Mouse (Mus musculus): ENCODE measurements around the gene Cog6. TPM values are rescaled to one million over a fixed set of nuclear protein-coding genes. Genes with fewer than 3 reads are reported as not detected.

Gene Cog6
- polyA plus RNA-seq, 1 experiment from 2014 or later, result 23.6 TPM

- Histone ChIP-seq H3K9me3 (ENCODE audit: control insufficient read depth) (no peaks in the 10 kb centered on the region), H3K9ac (ENCODE audit: low read depth, low read length) (no peak overlapping the region), H3K27ac (ENCODE audit: low read depth, low read length) (no peak overlapping the region), H3K36me3 (ENCODE audit: control insufficient read depth, insufficient read depth) (no peaks in the 10 kb centered on the region), H3K4me1 (replicated peaks; ENCODE audit: control insufficient read depth, insufficient read depth, low read length) (no peaks in the 10 kb centered on the region), H3K27me3 (replicated peaks; ENCODE audit: control insufficient read depth, insufficient read depth, low read length) (no peaks in the 10 kb centered on the region), H3K4me2 (replicated peaks; ENCODE audit: low read depth) (no peak overlapping the region), H3K4me3 (ENCODE audit: low read depth, low read length) (no peak overlapping the region)
- TF ChIP-seq CTCF (IDR thresholded peaks at IDR 0.05; ENCODE audit: low read depth), result 0 out of 2 replicates have a peak, but pooled peaks have one; percentile 25
- ATAC-seq, result no peak
- 74% methylated on average over 3 of the region's 3 CpGs for WGBS
Observed at GRCm38 (mm10) chr3:52961661-52962060, 55.4 kb downstream of the Cog6 start.

GRCm38 (mm10) chr3:52960951-52961350 lies 56.1 kb downstream of the Cog6 start:
- H3K27ac ChIP-seq (ENCODE audit: low read depth, low read length), result no peak overlapping the region
- no peak overlapping the region for H3K4me2 ChIP-seq (replicated peaks; ENCODE audit: low read depth)
- no peaks in the 10 kb centered on the region for H3K27me3 ChIP-seq (replicated peaks; ENCODE audit: control insufficient read depth, insufficient read depth, low read length)
- H3K36me3 ChIP-seq (ENCODE audit: control insufficient read depth, insufficient read depth), result no peaks in the 10 kb centered on the region
- no peaks in the 10 kb centered on the region for H3K4me1 ChIP-seq (replicated peaks; ENCODE audit: control insufficient read depth, insufficient read depth, low read length)
- WGBS, result 95% methylated on average over 13 of the region's 13 CpGs
- no peak overlapping the region for H3K9ac ChIP-seq (ENCODE audit: low read depth, low read length)
- no peaks in the 10 kb centered on the region for H3K9me3 ChIP-seq (ENCODE audit: control insufficient read depth)
- H3K4me3 ChIP-seq (ENCODE audit: low read depth, low read length), result no peak overlapping the region
- no peak for ATAC-seq
- TF ChIP-seq CTCF (IDR thresholded peaks at IDR 0.05; ENCODE audit: low read depth), result no peak

DNA sequence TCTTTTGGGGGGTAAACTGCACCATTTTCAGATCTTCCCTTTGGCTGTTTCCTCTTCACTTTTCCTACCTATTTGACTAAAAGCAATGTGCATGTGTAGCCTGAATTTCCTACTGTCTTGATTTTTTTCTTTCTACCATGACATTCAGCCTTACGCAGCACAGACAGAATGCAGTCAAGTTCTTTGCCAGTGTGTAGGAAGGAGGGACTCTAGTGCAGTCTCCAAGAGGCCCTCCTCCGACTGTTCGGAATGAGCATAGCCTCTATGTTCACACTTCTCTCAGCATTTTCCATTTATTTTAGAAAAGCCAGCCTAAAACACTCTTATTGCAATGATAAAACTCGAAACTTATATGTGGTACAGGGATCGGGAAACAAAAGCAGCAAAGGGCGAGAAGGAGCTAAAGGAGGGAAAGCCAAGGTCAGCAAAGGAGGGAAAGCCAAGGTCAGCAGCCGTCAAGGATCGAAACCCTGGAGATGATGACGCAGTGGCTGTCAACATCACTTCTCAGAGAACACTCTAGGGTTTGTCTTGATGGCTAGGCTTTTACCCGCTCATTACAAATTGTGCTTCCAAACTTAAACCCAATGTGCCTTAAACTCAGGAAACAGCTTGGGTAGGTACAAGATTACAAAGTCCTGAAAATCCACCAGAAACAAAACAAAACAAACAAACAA lies 58.5 kb downstream of the Cog6 start:
- no peaks in the 10 kb centered on the region for H3K4me1 ChIP-seq (replicated peaks; ENCODE audit: control insufficient read depth, insufficient read depth, low read length)
- H3K36me3 ChIP-seq (ENCODE audit: control insufficient read depth, insufficient read depth), result no peaks in the 10 kb centered on the region
- no peak overlapping the region for H3K4me2 ChIP-seq (replicated peaks; ENCODE audit: low read depth)
- no peak overlapping the region for H3K9ac ChIP-seq (ENCODE audit: low read depth, low read length)
- TF ChIP-seq CTCF (IDR thresholded peaks at IDR 0.05; ENCODE audit: low read depth), result no peak
- no peak overlapping the region for H3K4me3 ChIP-seq (ENCODE audit: low read depth, low read length)
- H3K27ac ChIP-seq (ENCODE audit: low read depth, low read length), result no peak overlapping the region
- 90% methylated on average over 10 of the region's 10 CpGs for WGBS
- no peak for ATAC-seq
- H3K27me3 ChIP-seq (replicated peaks; ENCODE audit: control insufficient read depth, insufficient read depth, low read length), result no peaks in the 10 kb centered on the region
- H3K9me3 ChIP-seq (ENCODE audit: control insufficient read depth), result no peaks in the 10 kb centered on the region

GRCm38 (mm10) chr3:52957861-52958260 lies 59.2 kb downstream of the Cog6 start:
- no peak for ATAC-seq
- Histone ChIP-seq H3K9me3 (ENCODE audit: control insufficient read depth) (no peaks in the 10 kb centered on the region), H3K27me3 (replicated peaks; ENCODE audit: control insufficient read depth, insufficient read depth, low read length) (no peaks in the 10 kb centered on the region), H3K27ac (ENCODE audit: low read depth, low read length) (no peak overlapping the region), H3K36me3 (ENCODE audit: control insufficient read depth, insufficient read depth) (no peaks in the 10 kb centered on the region), H3K9ac (ENCODE audit: low read depth, low read length) (no peak overlapping the region), H3K4me1 (replicated peaks; ENCODE audit: control insufficient read depth, insufficient read depth, low read length) (no peaks in the 10 kb centered on the region), H3K4me2 (replicated peaks; ENCODE audit: low read depth) (no peak overlapping the region), H3K4me3 (ENCODE audit: low read depth, low read length) (no peak overlapping the region)
- no peak for TF ChIP-seq CTCF (IDR thresholded peaks at IDR 0.05; ENCODE audit: low read depth)
- 89% methylated on average over 7 of the region's 7 CpGs for WGBS

DNA sequence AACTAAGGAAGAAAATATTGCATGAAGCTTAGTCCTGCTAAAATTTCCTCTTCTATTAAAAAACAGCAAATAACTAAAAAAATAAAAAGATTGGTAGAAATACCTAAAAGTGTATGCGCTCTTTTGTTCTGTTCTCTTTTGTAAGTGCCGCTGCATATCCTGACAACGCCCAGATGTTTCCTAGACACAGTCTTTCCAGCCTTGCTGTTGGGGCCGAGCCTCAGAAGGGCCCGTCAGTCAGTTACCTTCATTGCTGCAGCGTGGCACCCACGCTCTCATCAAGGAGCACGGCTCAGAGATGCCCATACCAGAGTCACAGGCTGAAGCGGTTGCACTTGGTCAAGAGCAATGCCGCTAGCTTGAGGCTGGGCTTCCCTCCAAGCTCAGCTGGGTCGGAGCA lies 60.8 kb downstream of the Cog6 start:
- 75% methylated on average over 11 of the region's 11 CpGs for WGBS
- no peaks in the 10 kb centered on the region for H3K27me3 ChIP-seq (replicated peaks; ENCODE audit: control insufficient read depth, insufficient read depth, low read length)
- ATAC-seq, result no peak
- no peaks in the 10 kb centered on the region for H3K4me1 ChIP-seq (replicated peaks; ENCODE audit: control insufficient read depth, insufficient read depth, low read length)
- H3K9ac ChIP-seq (ENCODE audit: low read depth, low read length), result no peak overlapping the region
- no peaks in the 10 kb centered on the region for H3K9me3 ChIP-seq (ENCODE audit: control insufficient read depth)
- TF ChIP-seq CTCF (IDR thresholded peaks at IDR 0.05; ENCODE audit: low read depth), result no peak
- no peak overlapping the region for H3K4me2 ChIP-seq (replicated peaks; ENCODE audit: low read depth)
- no peak overlapping the region for H3K4me3 ChIP-seq (ENCODE audit: low read depth, low read length)
- no peaks in the 10 kb centered on the region for H3K36me3 ChIP-seq (ENCODE audit: control insufficient read depth, insufficient read depth)
- no peak overlapping the region for H3K27ac ChIP-seq (ENCODE audit: low read depth, low read length)

GRCm38 (mm10) chr3:52955481-52956019 lies 61.5 kb downstream of the Cog6 start:
- H3K27me3 ChIP-seq (replicated peaks; ENCODE audit: control insufficient read depth, insufficient read depth, low read length), result no peaks in the 10 kb centered on the region
- no peak overlapping the region for H3K4me2 ChIP-seq (replicated peaks; ENCODE audit: low read depth)
- TF ChIP-seq CTCF (IDR thresholded peaks at IDR 0.05; ENCODE audit: low read depth), result no peak
- no peak overlapping the region for H3K4me3 ChIP-seq (ENCODE audit: low read depth, low read length)
- H3K4me1 ChIP-seq (replicated peaks; ENCODE audit: control insufficient read depth, insufficient read depth, low read length), result no peaks in the 10 kb centered on the region
- no peaks in the 10 kb centered on the region for H3K9me3 ChIP-seq (ENCODE audit: control insufficient read depth)
- ATAC-seq, result no peak
- H3K27ac ChIP-seq (ENCODE audit: low read depth, low read length), result no peak overlapping the region
- H3K36me3 ChIP-seq (ENCODE audit: control insufficient read depth, insufficient read depth), result no peaks in the 10 kb centered on the region
- 13% methylated on average over 10 of the region's 10 CpGs for WGBS
- no peak overlapping the region for H3K9ac ChIP-seq (ENCODE audit: low read depth, low read length)

Measured in intestine, postnatal 0 days (tissue).